In the genomic region with DNA sequence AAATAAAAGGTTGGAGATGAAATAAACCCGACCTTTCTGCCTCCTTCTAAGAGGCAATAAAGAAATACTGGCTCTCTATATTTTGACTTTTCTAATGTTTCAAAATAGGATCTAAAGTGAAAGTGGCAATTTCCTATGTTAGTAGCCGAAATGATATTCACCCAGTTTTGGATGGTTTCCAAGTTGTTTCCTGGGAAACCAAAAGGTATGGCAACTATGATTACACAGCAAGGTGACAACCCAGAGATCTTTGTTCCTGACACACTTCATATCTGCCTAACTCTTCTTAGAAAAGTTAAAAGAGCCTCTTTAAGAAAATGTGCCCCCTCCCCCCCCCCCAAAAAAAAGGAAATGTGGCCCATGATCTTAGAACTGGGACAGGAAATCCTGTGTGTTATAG, we compare ENCODE assay signal across 19 mouse cellular contexts. TPM values are rescaled to one million over a fixed set of nuclear protein-coding genes. Genes with fewer than 3 reads are reported as not detected.
DNase-seq lines count a peak whose midpoint lies in the region; ATAC-seq lines count a peak whose summit lies in the region.
"Had no signal": no experiment of that assay in that cellular context is flagged by ENCODE, and none has a peak within 500 bp of the region (broad histone marks: within the 10 kb centered on the region; RNA-seq: fewer than 3 reads in every experiment).

No protein-coding gene starts in this region.

- peaks cover 6% of the 10 kb centered on the region; the same call in 1 of the 2 replicates for H3K36me3 ChIP-seq in heart, embryonic 16.5 days (ENCODE audit: control insufficient read depth, insufficient read depth)
- H3K36me3 ChIP-seq in heart, embryonic 10.5 days = no peaks in the 10 kb centered on the region
- no peaks in the 10 kb centered on the region for H3K36me3 ChIP-seq in lung, embryonic 16.5 days (ENCODE audit: control insufficient read depth, insufficient read depth, low read length)
- H3K36me3 ChIP-seq: midbrain, embryonic 13.5 days had no signal

- intact Hi-C loops in left cerebral cortex, postnatal 10 days (cut with DNase I) = no loop called here

- H3K27ac ChIP-seq in heart, embryonic 16.5 days (ENCODE audit: low read length) = no peak overlapping the region
- no peak overlapping the region for H3K27ac ChIP-seq in heart, embryonic 10.5 days
- H3K27ac ChIP-seq in lung, embryonic 16.5 days (ENCODE audit: low read length) = peak overlapping the region; percentile 91
- H3K27ac ChIP-seq: hindbrain, embryonic 14.5 days; left cerebral cortex, adult 2 months; midbrain, embryonic 13.5 days had no signal

- DNase-seq in heart, embryonic 10.5 days (ENCODE audit: low spot score) = no peak
- no peak for DNase-seq in lung, postnatal 10 days
- peak; percentile 32 for DNase-seq in c-Kit-positive CD71-positive TER-119-positive erythroid progenitor cells, embryonic 14.5 days (ENCODE audit: low spot score)
- DNase-seq in thymus, postnatal 36 days = no peak
- no peak for DNase-seq in left cerebral cortex, postnatal 10 days (ENCODE audit: extremely low spot score in 1 of 2, low spot score in 2 of 2)
- DNase-seq: adrenal gland, postnatal 10 days; heart, adult 11 months; heart, postnatal 10 days; kidney, adult 11 months; kidney, postnatal 14 days; lung, postnatal 14 days; thymus, adult 18-20 months had no signal

- WGBS in heart, embryonic 16.5 days = 51% methylated on average over 2 of the region's 2 CpGs
- 82% methylated on average over 2 of the region's 2 CpGs for WGBS in heart, embryonic 10.5 days
- 28% methylated on average over 2 of the region's 2 CpGs for WGBS in lung, embryonic 16.5 days

- no peaks in the 10 kb centered on the region for H3K27me3 ChIP-seq in heart, embryonic 16.5 days (ENCODE audit: control insufficient read depth, insufficient read depth, low read length)
- H3K27me3 ChIP-seq in heart, embryonic 10.5 days (ENCODE audit: insufficient read depth, poor library complexity, severe bottlenecking) = no peaks in the 10 kb centered on the region
- no peaks in the 10 kb centered on the region for H3K27me3 ChIP-seq in lung, embryonic 16.5 days (ENCODE audit: control insufficient read depth, insufficient read depth, low read depth, low read length)
- H3K27me3 ChIP-seq: midbrain, embryonic 13.5 days had no signal

- H3K4me3 ChIP-seq in heart, embryonic 16.5 days (ENCODE audit: low read length) = no peak overlapping the region
- H3K4me3 ChIP-seq in heart, embryonic 10.5 days = no peak overlapping the region
- peak overlapping the region; percentile 19; the same call in 1 of the 2 replicates for H3K4me3 ChIP-seq in lung, embryonic 16.5 days (ENCODE audit: low read length)
- H3K4me3 ChIP-seq: left cerebral cortex, adult 2 months; midbrain, embryonic 13.5 days had no signal

- no peak for ATAC-seq in heart, embryonic 16.5 days (replicated peaks; ENCODE audit: extremely low read depth, insufficient read depth, low FRiP score)
- ATAC-seq in lung, embryonic 16.5 days (ENCODE audit: low read depth) = peak; percentile 67; the same call in 1 of the 2 replicates
- ATAC-seq in megakaryocyte-erythroid progenitor cell, adult 5-6 weeks (replicated peaks; ENCODE audit: low FRiP score, low TSS enrichment, poor library complexity, severe bottlenecking) = peak; percentile 10; the same call in 1 of the 2 replicates
- ATAC-seq: forebrain, embryonic 16.5 days; midbrain, embryonic 13.5 days had no signal

- peak overlapping the region; percentile 27; the same call in 1 of the 2 replicates for H3K4me2 ChIP-seq in heart, embryonic 16.5 days (ENCODE audit: low read depth, low read length)
- H3K4me2 ChIP-seq in lung, embryonic 16.5 days (ENCODE audit: low read depth, low read length) = peak overlapping the region; percentile 33
- H3K4me2 ChIP-seq: hindbrain, embryonic 14.5 days; midbrain, embryonic 13.5 days had no signal

- H3K9ac ChIP-seq in heart, embryonic 16.5 days (ENCODE audit: low read length) = no peak overlapping the region
- H3K9ac ChIP-seq in lung, embryonic 16.5 days (ENCODE audit: low read length) = no peak overlapping the region
- H3K9ac ChIP-seq: hindbrain, embryonic 14.5 days; midbrain, embryonic 13.5 days had no signal

- 0 out of 2 replicates have a peak, but pooled peaks cover 4% of the 10 kb centered on the region for H3K9me3 ChIP-seq in heart, embryonic 16.5 days (replicated peaks; ENCODE audit: control insufficient read depth, low read length)
- H3K9me3 ChIP-seq in heart, embryonic 10.5 days = no peaks in the 10 kb centered on the region
- no peaks in the 10 kb centered on the region for H3K9me3 ChIP-seq in lung, embryonic 16.5 days (ENCODE audit: control insufficient read depth, low read length)
- H3K9me3 ChIP-seq: midbrain, embryonic 13.5 days had no signal

- H3K4me1 ChIP-seq in heart, embryonic 16.5 days (ENCODE audit: control insufficient read depth, insufficient read depth, low read length) = peaks cover 6% of the 10 kb centered on the region; the same call in 1 of the 2 replicates
- no peaks in the 10 kb centered on the region for H3K4me1 ChIP-seq in heart, embryonic 10.5 days
- 0 out of 2 replicates have a peak, but pooled peaks cover under 1% of the 10 kb centered on the region for H3K4me1 ChIP-seq in lung, embryonic 16.5 days (replicated peaks; ENCODE audit: control insufficient read depth, insufficient read depth, low read length)
- H3K4me1 ChIP-seq: midbrain, embryonic 13.5 days had no signal

RNA-seq across cellular contexts. Expression of gene Cd36, which starts 58.1 kb away (rescaled TPM):
- 202 and 223 TPM in 2 replicates for polyA plus RNA-seq in heart, embryonic 16.5 days (2015; fragmentation: Nextera tagmentation; extraction: Ambion mirVana)
- 19.3 and 33.8 TPM in 2 replicates for polyA plus RNA-seq in heart, embryonic 10.5 days (2016; fragmentation: Nextera tagmentation; extraction: Ambion mirVana)
- 40.7 and 53.8 TPM in 2 replicates for polyA plus RNA-seq in lung, embryonic 16.5 days (2015; fragmentation: Nextera tagmentation; extraction: Ambion mirVana)
- total RNA-seq in megakaryocyte-erythroid progenitor cell, adult 5-6 weeks (2014; fragmentation: Nextera tagmentation) = 2.8 and 4.1 TPM in 2 replicates
- total RNA-seq in megakaryocyte-erythroid progenitor cell, adult 5-6 weeks (2017) = 8.0 and 8.9 TPM in 2 replicates
- total RNA-seq in left cerebral cortex, postnatal 10 days (2021) = 1 to 10 TPM; 3.5 to 3.8 TPM
